Mouse (Mus musculus) brain, embryonic 14.5 days (tissue): Measurements from ENCODE around the gene Zfp46. TPM values are rescaled to one million over a fixed set of nuclear protein-coding genes. Genes with fewer than 3 reads are reported as not detected.

Experiments used
- DNase-seq: peaks from one replicate; pipeline ENCODE4 v3.0.0-alpha.2; 2011; ENCODE audit warnings: low read depth
- CTCF ChIP-seq: fragments of 200-500 bp; IDR thresholded peaks from 2 replicates; pipeline ENCODE4 v1.5.1; 2012; ENCODE audit warnings: inconsistent platforms, mild to moderate bottlenecking, moderate library complexity, borderline replicate concordance; ENCODE audit not compliant: insufficient read depth, insufficient read length; ENCODE audit errors: extremely low read depth
- POLR2A ChIP-seq: fragments of 200-500 bp; IDR thresholded peaks from 2 replicates; pipeline ENCODE4 v1.6.1; 2012; ENCODE audit warnings: mild to moderate bottlenecking, inconsistent platforms, borderline replicate concordance; ENCODE audit not compliant: poor library complexity, insufficient read depth, insufficient read length, severe bottlenecking; ENCODE audit errors: extremely low read depth
- polyA plus RNA-seq: library from polyadenylated mRNA; depleted of rRNA; stranded (reverse); fragments of >200 nt; gene quantifications from 2 replicates; pipeline ENCODE4 v1.2.3, GENCODE M21; 2012; rRNA removed

Zfp46 gene
- polyA plus RNA-seq, 1 experiment: 69.5 TPM

DNA sequence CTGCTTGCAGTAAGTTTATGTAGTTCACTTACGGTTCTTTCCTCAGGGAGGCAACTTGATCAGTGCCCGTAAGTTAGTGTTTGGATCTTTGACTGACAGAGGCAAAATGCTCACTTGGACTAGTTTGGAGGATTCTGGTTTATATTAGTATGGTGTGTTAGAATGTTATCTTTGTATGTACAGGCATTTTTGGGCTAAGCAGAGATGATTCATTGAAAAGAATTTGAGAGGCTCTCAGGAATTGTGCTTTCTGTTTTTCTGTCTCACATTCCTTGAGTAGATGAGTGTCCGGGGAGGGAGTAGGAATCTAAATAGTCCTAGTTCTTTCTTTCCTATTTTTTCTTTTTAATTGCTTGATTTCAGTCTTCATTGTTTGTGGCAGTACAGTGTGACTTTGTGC, 48.7 kb downstream of the Zfp46 start:
- TF ChIP-seq POLR2A: no peak
- TF ChIP-seq CTCF: no peak
- no peak for DNase-seq

DNA sequence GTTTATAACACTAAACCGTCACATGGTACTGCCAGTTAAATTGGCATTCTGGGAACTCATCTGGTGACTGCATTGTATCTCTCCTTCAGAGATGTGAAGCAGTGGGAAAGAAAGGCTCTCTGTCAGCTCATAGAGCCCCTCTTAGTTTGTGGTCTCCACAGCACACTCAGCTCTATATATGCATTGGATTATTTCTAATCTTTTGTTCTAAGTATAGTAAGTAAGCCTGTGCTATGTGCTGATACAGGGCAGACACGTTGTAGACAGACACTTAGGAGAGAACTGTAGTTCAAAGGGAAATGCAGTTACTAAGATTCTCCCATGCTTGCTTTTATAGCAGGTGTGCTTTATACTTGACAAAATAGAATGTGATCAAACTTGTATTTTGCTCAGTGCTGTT, 50.6 kb downstream of the Zfp46 start:
- DNase-seq: no peak

DNA sequence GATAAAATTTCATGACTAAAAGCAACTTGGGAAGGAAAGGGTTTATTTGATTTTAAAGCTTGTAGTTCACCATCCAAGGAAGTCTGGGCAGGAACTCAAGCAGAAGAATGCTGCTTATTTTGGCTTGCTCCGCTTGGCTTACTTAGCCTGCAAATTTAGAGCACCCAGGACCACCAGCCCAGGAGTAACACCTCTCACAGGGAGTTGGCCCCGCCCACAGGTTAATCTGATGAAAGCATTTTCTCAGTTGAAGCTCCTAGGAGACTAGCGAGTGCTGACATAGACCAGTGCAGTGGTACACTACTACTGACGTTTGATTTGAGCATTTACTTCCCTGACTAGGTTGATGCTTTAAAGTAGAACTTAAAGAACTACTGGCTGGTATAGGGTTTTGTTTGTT, 52.6 kb downstream of the Zfp46 start:
- TF ChIP-seq CTCF (no peak), POLR2A (no peak)
- no peak for DNase-seq

More for the DNA sequence above, 50.6 kb downstream of the Zfp46 start:
- no peak for TF ChIP-seq POLR2A
- TF ChIP-seq CTCF: no peak

Other genes starting within 250 kb of the Zfp46 start
- 818 and 948 TPM in 2 replicates for gene Rpl11, start 231.3 kb upstream of the Zfp46 start, polyA plus RNA-seq
- gene Id3, start 141.2 kb upstream of the Zfp46 start, polyA plus RNA-seq: 105 and 107 TPM in 2 replicates
- 3.5 and 5.1 TPM in 2 replicates for gene E2f2, start 112.3 kb upstream of the Zfp46 start, polyA plus RNA-seq
- gene Asap3, start 78.3 kb upstream of the Zfp46 start, polyA plus RNA-seq: 4.2 and 6.2 TPM in 2 replicates
- gene Tcea3, start 37.0 kb upstream of the Zfp46 start, polyA plus RNA-seq: 0.38 and 0.98 TPM in 2 replicates
- 138 and 148 TPM in 2 replicates for gene Hnrnpr, start 26.3 kb downstream of the Zfp46 start, polyA plus RNA-seq
- gene Htr1d, start 138.8 kb downstream of the Zfp46 start, polyA plus RNA-seq: 0.15 and 0.45 TPM in 2 replicates
- gene 6030445D17Rik, start 177.6 kb downstream of the Zfp46 start, polyA plus RNA-seq: 0.16 and 0.18 TPM in 2 replicates
- gene Luzp1, start 185.1 kb downstream of the Zfp46 start, polyA plus RNA-seq: 12.8 and 15.0 TPM in 2 replicates